Mouse (Mus musculus) retina, adult 2 months (tissue): ENCODE data around the gene Tube1.
"Not testable (repeated sequence)": the region's sequence is repeated elsewhere in the genome, so short reads cannot be mapped to it uniquely, and the experiment has no call there.

Source experiments
- DNase-seq: peaks from one replicate; pipeline ENCODE4 v3.0.0-alpha.2; 2012; ENCODE audit warnings: low read depth, low spot score

Tube1 gene

GRCm38 (mm10) chr10:39167611-39168010 lies 33.8 kb downstream of the Tube1 start:
- no peak for DNase-seq

DNA sequence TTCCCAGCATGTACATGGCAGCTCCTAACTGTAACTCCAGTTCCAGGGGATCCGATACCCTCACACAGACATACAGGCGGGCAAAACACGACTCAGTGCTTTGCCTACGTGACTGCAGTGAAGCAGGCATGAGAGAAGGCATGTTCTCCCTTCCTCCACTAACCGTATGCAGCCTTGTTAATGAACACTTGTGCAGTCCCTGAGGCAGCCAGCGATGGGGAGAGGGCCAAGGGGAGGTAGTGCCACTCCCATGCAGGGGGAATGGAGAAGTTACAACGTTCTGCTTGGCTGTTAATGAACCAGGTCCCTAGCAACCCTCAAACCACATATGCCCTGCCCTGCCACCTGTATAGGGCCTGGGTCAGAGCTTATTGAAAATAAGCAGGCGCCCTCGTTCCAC lies 35.9 kb downstream of the Tube1 start:
- no peak for DNase-seq

GRCm38 (mm10) chr10:39170181-39170580 lies 36.4 kb downstream of the Tube1 start:
- DNase-seq, result no peak

GRCm38 (mm10) chr10:39170706-39171105 lies 36.9 kb downstream of the Tube1 start:
- no peak for DNase-seq

DNA sequence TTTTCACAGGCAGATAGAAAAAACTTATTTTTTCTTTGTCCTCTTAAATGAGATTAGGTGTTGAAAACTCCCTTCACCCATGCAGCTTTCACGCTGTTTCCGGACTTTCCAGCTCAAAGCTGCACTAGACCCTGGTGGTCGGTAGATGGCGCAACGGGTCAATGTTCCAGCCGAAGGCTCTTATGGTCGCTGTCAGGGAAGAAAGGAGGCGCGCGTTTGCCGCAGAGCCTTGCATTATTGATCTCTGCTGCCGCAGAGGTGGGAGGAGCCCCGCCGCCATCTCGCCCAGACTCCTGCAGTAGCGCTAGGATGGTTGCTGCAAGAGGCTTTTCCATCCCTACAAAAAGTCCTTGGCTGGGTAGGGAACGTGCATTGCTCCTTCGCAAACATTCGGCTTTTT lies 37.4 kb downstream of the Tube1 start:
- peak; percentile 71 for DNase-seq

DNA sequence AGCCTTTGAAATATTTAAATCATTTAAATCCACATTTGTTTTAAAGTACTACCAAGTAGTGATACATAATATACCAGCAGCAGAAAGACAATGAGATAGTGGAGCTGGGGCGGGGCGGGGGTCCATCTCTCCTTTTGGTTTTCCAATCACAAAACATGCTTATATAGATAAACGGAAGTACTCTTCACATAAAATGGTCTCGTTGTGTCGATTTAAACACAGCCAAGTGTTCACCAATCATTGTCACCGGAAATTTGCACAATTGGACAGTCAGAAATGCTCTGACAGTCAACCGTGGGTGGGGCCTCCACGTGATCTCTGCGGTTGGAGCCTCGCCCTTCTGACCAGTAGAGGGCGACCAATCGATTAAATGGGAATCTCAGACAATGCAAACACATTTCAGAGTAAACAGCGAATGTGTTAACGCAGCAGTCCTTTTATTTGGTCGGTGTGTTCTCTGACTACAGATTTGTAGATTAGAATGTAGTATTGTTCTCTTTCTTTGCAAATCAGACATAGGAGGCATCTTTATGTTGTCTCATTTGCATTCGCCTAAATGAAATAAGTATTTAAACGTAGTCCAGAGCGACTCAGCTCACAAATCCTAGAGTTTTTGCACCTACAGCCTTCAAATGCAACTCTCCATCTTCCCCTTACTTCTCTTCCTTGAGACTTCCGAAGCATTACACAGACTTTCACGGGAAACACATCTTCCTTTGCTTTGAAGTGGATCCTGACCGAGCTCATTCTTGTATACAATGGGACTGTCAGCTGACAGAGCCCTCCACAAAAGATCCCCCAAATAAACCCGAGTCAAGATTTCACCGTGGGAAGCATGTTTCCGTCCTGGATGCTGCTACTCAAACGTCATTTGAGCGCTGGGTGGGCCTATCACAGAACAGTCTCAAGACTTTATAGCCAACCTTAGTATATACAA lies 38.1 kb downstream of the Tube1 start:
- DNase-seq, result peak; percentile 57

DNA sequence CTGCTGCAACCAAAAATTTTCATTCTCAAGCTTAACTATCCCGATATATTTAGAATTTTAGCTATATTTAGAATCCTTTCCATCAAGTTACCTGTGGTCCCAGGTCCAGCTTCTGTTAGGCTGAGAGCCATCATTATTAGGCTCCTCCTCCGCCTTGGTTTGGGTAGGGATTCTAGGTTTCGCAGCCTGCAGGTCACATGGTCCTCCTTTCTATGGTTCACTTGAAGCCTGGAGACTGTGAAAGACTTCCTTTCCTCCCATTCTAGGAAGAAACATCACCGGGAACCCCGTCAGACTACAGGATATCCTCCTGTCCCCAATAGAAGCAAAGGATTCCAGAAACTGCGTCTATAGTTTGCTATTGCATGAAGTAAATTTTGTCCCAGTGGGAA lies 38.8 kb downstream of the Tube1 start:
- DNase-seq, result no peak

DNA sequence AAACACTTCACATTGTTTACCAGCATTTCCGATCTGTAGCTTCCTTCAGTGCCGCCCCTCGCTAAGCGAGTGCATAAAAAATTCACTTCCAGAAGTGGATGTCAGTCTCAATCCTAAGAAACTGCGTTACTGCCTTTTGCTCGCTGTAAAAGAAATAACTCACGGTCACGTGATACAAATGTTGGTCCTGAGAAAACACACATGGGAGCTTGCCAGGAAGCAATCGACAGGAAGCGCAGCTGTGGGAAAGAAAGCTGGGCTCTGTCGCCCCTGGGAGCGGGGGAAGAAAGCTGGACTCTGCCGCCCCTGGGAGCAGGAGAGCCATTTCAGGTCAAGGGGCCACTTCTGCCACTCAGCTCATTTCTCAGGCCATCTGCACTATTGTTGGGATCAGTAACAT lies 39.3 kb downstream of the Tube1 start:
- DNase-seq, result no peak

DNA sequence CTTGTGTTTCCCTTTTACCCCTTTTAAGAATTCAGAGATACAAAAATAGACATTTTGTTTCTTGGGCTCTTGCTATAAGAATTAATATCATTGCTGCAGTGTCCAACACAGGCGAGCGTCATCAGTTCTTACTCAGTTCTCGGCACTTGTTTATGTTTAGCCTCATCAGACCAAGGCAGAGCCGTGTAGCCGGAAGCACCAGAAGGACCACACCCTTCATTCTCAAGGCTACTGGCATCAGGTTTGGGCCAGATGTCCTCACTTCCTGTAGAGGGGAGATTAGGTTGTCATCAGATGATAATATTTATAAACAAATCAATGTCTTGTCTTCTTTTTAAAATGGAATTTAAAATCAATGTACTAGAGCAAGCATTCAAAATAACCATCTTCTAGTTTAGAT lies 43.2 kb downstream of the Tube1 start:
- no peak for DNase-seq

- DNase-seq, result no peak
These were observed 51.2 kb downstream of the Tube1 start for GRCm38 (mm10) chr10:39184864-39185544.

DNA sequence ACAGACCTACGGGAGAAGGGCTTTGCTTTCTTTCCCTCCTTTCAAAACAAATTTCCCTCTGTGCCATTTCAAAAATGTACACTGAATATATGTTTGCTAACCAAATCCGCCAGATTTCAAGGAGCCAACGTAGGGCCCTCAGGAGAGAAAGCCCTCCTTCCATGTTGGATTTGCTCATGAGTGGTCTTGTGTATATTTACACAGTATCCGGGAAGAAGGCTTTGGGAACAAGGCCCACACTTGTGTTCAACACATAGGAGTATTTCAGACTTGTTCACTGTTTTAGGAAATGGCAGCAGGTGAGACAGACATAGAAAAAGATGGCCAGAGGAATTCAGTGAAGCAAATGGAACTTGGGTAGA lies 51.8 kb downstream of the Tube1 start:
- DNase-seq, result no peak

GRCm38 (mm10) chr10:39192673-39193072 lies 58.9 kb downstream of the Tube1 start:
- no peak for DNase-seq

DNA sequence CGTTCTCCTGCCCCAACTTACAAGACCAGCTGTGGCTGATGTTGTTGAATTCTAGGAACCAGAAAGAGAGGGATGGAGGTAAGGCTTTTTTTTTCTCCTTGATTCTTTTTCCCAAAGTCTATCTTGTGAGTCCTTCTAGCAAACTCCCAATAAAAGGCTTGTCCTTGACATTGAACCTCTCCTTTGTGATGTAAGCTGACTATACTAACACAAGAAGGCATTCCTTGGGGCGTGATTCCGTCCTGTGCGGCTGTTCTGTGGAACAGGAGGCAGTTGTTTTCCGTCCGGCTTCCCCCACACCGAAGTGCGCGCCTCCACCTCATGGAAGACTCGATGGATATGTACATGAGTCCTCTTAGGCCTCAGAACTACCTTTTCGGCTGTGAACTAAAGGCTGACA lies 64.4 kb downstream of the Tube1 start:
- DNase-seq, result not testable (repeated sequence)
